Mouse (Mus musculus): ENCODE results near the gene St6galnac5. TPM values are rescaled to one million over a fixed set of nuclear protein-coding genes. Genes with fewer than 3 reads are reported as not detected.

The St6galnac5 gene
- polyA plus RNA-seq, 1 experiment from 2014 or later = 0.12 TPM

DNA sequence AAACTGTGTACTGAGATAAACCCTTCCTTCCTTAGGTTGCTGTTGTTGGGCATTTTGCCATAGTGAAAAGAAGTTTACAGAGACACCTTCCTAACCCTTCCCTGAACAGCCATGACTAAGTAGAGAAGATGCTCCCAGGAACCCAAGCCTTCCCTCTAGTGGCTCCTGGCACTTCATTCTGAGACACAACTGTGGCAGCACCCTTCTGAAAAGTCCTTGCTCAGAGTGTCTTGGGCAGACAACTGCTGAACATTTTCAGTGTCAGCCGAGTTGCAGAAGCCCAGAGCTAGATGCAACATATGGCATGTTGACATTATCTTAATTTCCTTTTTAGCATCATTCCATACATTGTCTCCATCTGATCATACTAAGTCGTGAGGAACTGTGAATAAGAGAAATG, 144.6 kb downstream of the St6galnac5 start:
- Histone ChIP-seq H3K9me3 (ENCODE audit: control insufficient read depth, low read length) (no peaks in the 10 kb centered on the region), H3K9ac (ENCODE audit: low read length) (no peak overlapping the region), H3K36me3 (ENCODE audit: control insufficient read depth, insufficient read depth, low read length) (no peaks in the 10 kb centered on the region), H3K4me2 (ENCODE audit: low read length) (no peak overlapping the region), H3K27me3 (ENCODE audit: control insufficient read depth, insufficient read depth, low read length) (no peaks in the 10 kb centered on the region), H3K4me3 (ENCODE audit: control insufficient read depth in 1 of 2, insufficient read depth in 1 of 2, low read depth in 1 of 2, low read length in 2 of 2) (no peak overlapping the region), H3K4me1 (ENCODE audit: control insufficient read depth in 2 of 2, insufficient read depth in 2 of 2, low read length in 2 of 2) (peaks cover 0 to 2% of the 10 kb centered on the region in 2 experiments; a peak in 1 of 4 replicates), H3K27ac (replicated peaks in 1 of 2; ENCODE audit: control insufficient read depth in 1 of 2, insufficient read depth in 1 of 2, low read depth in 2 of 2, low read length in 2 of 2) (no peak overlapping the region)
- no peak for ATAC-seq (ENCODE audit: insufficient number of reproducible peaks, insufficient read depth, low FRiP score, low read depth)
- WGBS = 54% methylated on average over 2 of the region's 2 CpGs

- no peak overlapping the region for H3K27ac ChIP-seq (replicated peaks in 1 of 2; ENCODE audit: control insufficient read depth in 1 of 2, insufficient read depth in 1 of 2, low read depth in 2 of 2, low read length in 2 of 2)
- H3K27me3 ChIP-seq (ENCODE audit: control insufficient read depth, insufficient read depth, low read length) = no peaks in the 10 kb centered on the region
- peaks cover 0 to 4% of the 10 kb centered on the region in 2 experiments; a peak in 1 of 4 replicates for H3K4me1 ChIP-seq (ENCODE audit: control insufficient read depth in 2 of 2, insufficient read depth in 2 of 2, low read length in 2 of 2)
- H3K4me2 ChIP-seq (ENCODE audit: low read length) = no peak overlapping the region
- no peak for ATAC-seq (ENCODE audit: insufficient number of reproducible peaks, insufficient read depth, low FRiP score, low read depth)
- H3K9me3 ChIP-seq (ENCODE audit: control insufficient read depth, low read length) = no peaks in the 10 kb centered on the region
- no peaks in the 10 kb centered on the region for H3K36me3 ChIP-seq (ENCODE audit: control insufficient read depth, insufficient read depth, low read length)
- no peak overlapping the region for H3K9ac ChIP-seq (ENCODE audit: low read length)
- H3K4me3 ChIP-seq (ENCODE audit: control insufficient read depth in 1 of 2, insufficient read depth in 1 of 2, low read depth in 1 of 2, low read length in 2 of 2) = no peak overlapping the region
- 84% methylated on average over 4 of the region's 4 CpGs for WGBS
Measured at GRCm38 (mm10) chr3:152832436-152832835, 149.6 kb downstream of the St6galnac5 start.

DNA sequence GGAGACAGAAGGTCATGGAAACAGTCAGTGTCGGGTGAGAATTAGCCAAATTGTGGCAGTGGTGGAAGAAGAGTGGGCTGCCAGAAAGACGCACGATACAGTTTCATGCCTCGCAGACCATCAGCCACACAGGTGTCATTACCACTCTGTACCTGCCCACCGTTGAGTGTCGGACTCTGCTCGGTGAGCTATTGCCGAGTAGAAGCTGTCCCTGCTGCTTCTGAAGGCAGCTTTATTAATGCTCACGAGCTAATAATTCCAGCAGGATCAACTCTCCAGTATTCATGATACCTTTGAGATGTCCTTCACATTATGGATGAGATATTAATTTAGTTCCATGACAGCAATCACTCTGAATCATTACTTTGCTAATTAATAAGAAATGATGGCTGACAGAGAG, 150.1 kb downstream of the St6galnac5 start:
- Histone ChIP-seq H3K27me3 (ENCODE audit: control insufficient read depth, insufficient read depth, low read length) (no peaks in the 10 kb centered on the region), H3K4me2 (ENCODE audit: low read length) (no peak overlapping the region), H3K9me3 (ENCODE audit: control insufficient read depth, low read length) (no peaks in the 10 kb centered on the region), H3K4me3 (ENCODE audit: control insufficient read depth in 1 of 2, insufficient read depth in 1 of 2, low read depth in 1 of 2, low read length in 2 of 2) (no peak overlapping the region), H3K9ac (ENCODE audit: low read length) (no peak overlapping the region), H3K36me3 (ENCODE audit: control insufficient read depth, insufficient read depth, low read length) (no peaks in the 10 kb centered on the region), H3K27ac (replicated peaks in 1 of 2; ENCODE audit: control insufficient read depth in 1 of 2, insufficient read depth in 1 of 2, low read depth in 2 of 2, low read length in 2 of 2) (no peak overlapping the region), H3K4me1 (ENCODE audit: control insufficient read depth in 2 of 2, insufficient read depth in 2 of 2, low read length in 2 of 2) (peaks cover 0 to 4% of the 10 kb centered on the region in 2 experiments; a peak in 1 of 4 replicates)
- 86% methylated on average over 9 of the region's 9 CpGs for WGBS
- ATAC-seq (ENCODE audit: insufficient number of reproducible peaks, insufficient read depth, low FRiP score, low read depth) = no peak

DNA sequence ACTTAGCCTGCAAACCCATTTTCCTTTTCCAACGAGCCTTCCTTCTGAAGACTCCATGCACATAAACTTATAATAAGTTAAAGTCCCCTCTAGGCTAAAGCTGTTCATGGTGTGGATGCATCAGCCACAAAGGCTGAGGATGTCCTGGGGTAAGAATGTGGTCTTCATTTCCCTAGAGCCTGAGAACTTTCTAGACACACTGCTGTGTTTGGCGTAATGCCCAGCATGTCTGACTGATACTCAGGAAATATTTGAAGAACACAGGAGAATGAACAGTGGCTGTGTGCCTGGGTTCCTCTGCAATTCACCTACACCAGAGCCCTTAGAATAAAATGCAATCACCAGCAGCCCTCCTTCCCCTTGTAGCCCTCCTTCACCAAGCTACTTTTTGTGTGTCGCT, 150.7 kb downstream of the St6galnac5 start:
- no peaks in the 10 kb centered on the region for H3K27me3 ChIP-seq (ENCODE audit: control insufficient read depth, insufficient read depth, low read length)
- no peak overlapping the region for H3K4me2 ChIP-seq (ENCODE audit: low read length)
- no peaks in the 10 kb centered on the region for H3K36me3 ChIP-seq (ENCODE audit: control insufficient read depth, insufficient read depth, low read length)
- WGBS = 61% methylated on average over 3 of the region's 3 CpGs
- H3K27ac ChIP-seq (replicated peaks in 1 of 2; ENCODE audit: control insufficient read depth in 1 of 2, insufficient read depth in 1 of 2, low read depth in 2 of 2, low read length in 2 of 2) = no peak overlapping the region
- H3K9ac ChIP-seq (ENCODE audit: low read length) = no peak overlapping the region
- H3K4me3 ChIP-seq (ENCODE audit: control insufficient read depth in 1 of 2, insufficient read depth in 1 of 2, low read depth in 1 of 2, low read length in 2 of 2) = no peak overlapping the region
- no peaks in the 10 kb centered on the region for H3K9me3 ChIP-seq (ENCODE audit: control insufficient read depth, low read length)
- peaks cover 0 to 4% of the 10 kb centered on the region in 2 experiments; a peak in 1 of 4 replicates for H3K4me1 ChIP-seq (ENCODE audit: control insufficient read depth in 2 of 2, insufficient read depth in 2 of 2, low read length in 2 of 2)
- no peak for ATAC-seq (ENCODE audit: insufficient number of reproducible peaks, insufficient read depth, low FRiP score, low read depth)

GRCm38 (mm10) chr3:152821202-152821601, 160.8 kb downstream of the St6galnac5 start:
- Histone ChIP-seq H3K4me2 (ENCODE audit: low read length) (no peak overlapping the region), H3K4me1 (ENCODE audit: control insufficient read depth in 2 of 2, insufficient read depth in 2 of 2, low read length in 2 of 2) (no peaks in the 10 kb centered on the region), H3K36me3 (ENCODE audit: control insufficient read depth, insufficient read depth, low read length) (no peaks in the 10 kb centered on the region), H3K27ac (replicated peaks in 1 of 2; ENCODE audit: control insufficient read depth in 1 of 2, insufficient read depth in 1 of 2, low read depth in 2 of 2, low read length in 2 of 2) (no peak overlapping the region), H3K27me3 (ENCODE audit: control insufficient read depth, insufficient read depth, low read length) (no peaks in the 10 kb centered on the region), H3K9ac (ENCODE audit: low read length) (no peak overlapping the region), H3K4me3 (ENCODE audit: control insufficient read depth in 1 of 2, insufficient read depth in 1 of 2, low read depth in 1 of 2, low read length in 2 of 2) (no peak overlapping the region), H3K9me3 (ENCODE audit: control insufficient read depth, low read length) (no peaks in the 10 kb centered on the region)
- ATAC-seq (ENCODE audit: insufficient number of reproducible peaks, insufficient read depth, low FRiP score, low read depth) = no peak; the same call in 1 of the 2 replicates
- WGBS = 41% methylated on average over 14 of the region's 14 CpGs

- Histone ChIP-seq H3K27ac (replicated peaks in 1 of 2; ENCODE audit: control insufficient read depth in 1 of 2, insufficient read depth in 1 of 2, low read depth in 2 of 2, low read length in 2 of 2) (no peak overlapping the region), H3K36me3 (ENCODE audit: control insufficient read depth, insufficient read depth, low read length) (no peaks in the 10 kb centered on the region), H3K4me2 (ENCODE audit: low read length) (no peak overlapping the region), H3K9me3 (ENCODE audit: control insufficient read depth, low read length) (no peaks in the 10 kb centered on the region), H3K4me3 (ENCODE audit: control insufficient read depth in 1 of 2, insufficient read depth in 1 of 2, low read depth in 1 of 2, low read length in 2 of 2) (no peak overlapping the region), H3K4me1 (ENCODE audit: control insufficient read depth in 2 of 2, insufficient read depth in 2 of 2, low read length in 2 of 2) (no peaks in the 10 kb centered on the region), H3K9ac (ENCODE audit: low read length) (no peak overlapping the region), H3K27me3 (ENCODE audit: control insufficient read depth, insufficient read depth, low read length) (no peaks in the 10 kb centered on the region)
- WGBS = 61% methylated on average over 3 of the region's 3 CpGs
- no peak for ATAC-seq (ENCODE audit: insufficient number of reproducible peaks, insufficient read depth, low FRiP score, low read depth)
Measured at GRCm38 (mm10) chr3:152820406-152820805, 161.6 kb downstream of the St6galnac5 start.

GRCm38 (mm10) chr3:152815110-152815509, 166.9 kb downstream of the St6galnac5 start:
- Histone ChIP-seq H3K9ac (ENCODE audit: low read length) (no peak overlapping the region), H3K4me3 (ENCODE audit: control insufficient read depth in 1 of 2, insufficient read depth in 1 of 2, low read depth in 1 of 2, low read length in 2 of 2) (no peak overlapping the region), H3K4me2 (ENCODE audit: low read length) (no peak overlapping the region), H3K9me3 (ENCODE audit: control insufficient read depth, low read length) (no peaks in the 10 kb centered on the region), H3K4me1 (ENCODE audit: control insufficient read depth in 2 of 2, insufficient read depth in 2 of 2, low read length in 2 of 2) (no peaks in the 10 kb centered on the region), H3K27ac (replicated peaks in 1 of 2; ENCODE audit: control insufficient read depth in 1 of 2, insufficient read depth in 1 of 2, low read depth in 2 of 2, low read length in 2 of 2) (no peak overlapping the region), H3K27me3 (ENCODE audit: control insufficient read depth, insufficient read depth, low read length) (no peaks in the 10 kb centered on the region), H3K36me3 (ENCODE audit: control insufficient read depth, insufficient read depth, low read length) (no peaks in the 10 kb centered on the region)
- WGBS = 87% methylated on average over 5 of the region's 5 CpGs
- ATAC-seq (ENCODE audit: insufficient number of reproducible peaks, insufficient read depth, low FRiP score, low read depth) = no peak

DNA sequence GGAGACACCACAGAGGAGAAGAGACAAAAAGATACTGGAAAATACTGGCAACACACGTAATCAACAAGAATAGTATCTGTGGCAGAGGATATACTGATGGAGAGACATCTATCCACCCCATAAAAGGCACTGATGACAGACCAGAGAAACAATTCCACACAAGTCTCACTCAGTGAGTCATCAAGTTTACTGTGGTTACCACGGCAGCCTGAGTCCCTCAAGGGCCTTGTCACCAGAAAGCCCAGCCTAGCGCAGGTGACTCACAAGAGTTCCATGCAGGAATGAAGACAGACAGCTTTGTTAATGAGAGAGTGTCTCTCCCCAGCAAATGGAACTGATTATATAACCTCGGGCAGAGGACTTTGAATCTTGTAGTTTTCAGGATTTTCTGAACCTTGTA, 168.1 kb downstream of the St6galnac5 start:
- no peak overlapping the region for H3K4me2 ChIP-seq (ENCODE audit: low read length)
- no peak overlapping the region for H3K27ac ChIP-seq (replicated peaks in 1 of 2; ENCODE audit: control insufficient read depth in 1 of 2, insufficient read depth in 1 of 2, low read depth in 2 of 2, low read length in 2 of 2)
- H3K36me3 ChIP-seq (ENCODE audit: control insufficient read depth, insufficient read depth, low read length) = no peaks in the 10 kb centered on the region
- ATAC-seq (ENCODE audit: insufficient number of reproducible peaks, insufficient read depth, low FRiP score, low read depth) = no peak
- H3K27me3 ChIP-seq (ENCODE audit: control insufficient read depth, insufficient read depth, low read length) = no peaks in the 10 kb centered on the region
- 18% methylated on average over 4 of the region's 4 CpGs for WGBS
- no peak overlapping the region for H3K9ac ChIP-seq (ENCODE audit: low read length)
- no peak overlapping the region for H3K4me3 ChIP-seq (ENCODE audit: control insufficient read depth in 1 of 2, insufficient read depth in 1 of 2, low read depth in 1 of 2, low read length in 2 of 2)
- no peaks in the 10 kb centered on the region for H3K4me1 ChIP-seq (ENCODE audit: control insufficient read depth in 2 of 2, insufficient read depth in 2 of 2, low read length in 2 of 2)
- no peaks in the 10 kb centered on the region for H3K9me3 ChIP-seq (ENCODE audit: control insufficient read depth, low read length)

All from heart, embryonic 14.5 days (tissue).